Mouse (Mus musculus) G1E-ER4 (cell line): ENCODE results near the gene Rexo4. TPM values are rescaled to one million over a fixed set of nuclear protein-coding genes. Genes with fewer than 3 reads are reported as not detected.

Source experiments
- GATA1 ChIP-seq: IDR thresholded peaks from one replicate; pipeline ENCODE4 v1.8.0; 2012; ENCODE audit warnings: low read length, inconsistent platforms
- polyA plus RNA-seq: library from polyadenylated mRNA; stranded (reverse); fragments of >175 nt; gene quantifications from 2 replicates; pipeline ENCODE4 v1.2.3, GENCODE M21; 2012

The Rexo4 gene
- polyA plus RNA-seq, 1 experiment = 126 TPM

GRCm38 (mm10) chr2:26905936-26906335 lies 58.2 kb downstream of the Rexo4 start:
- no peak for TF ChIP-seq GATA1

Other genes starting within 250 kb of the Rexo4 start
- not detected in 2 replicates for gene Abo, start 99.4 kb downstream of the Rexo4 start, polyA plus RNA-seq
- gene Surf6, start 61.5 kb downstream of the Rexo4 start, polyA plus RNA-seq = 45.0 and 48.3 TPM in 2 replicates
- gene Med22, start 53.7 kb downstream of the Rexo4 start, polyA plus RNA-seq = 73.5 and 98.3 TPM in 2 replicates
- gene Rpl7a, start 53.6 kb downstream of the Rexo4 start, polyA plus RNA-seq = 4,629 and 5,493 TPM in 2 replicates
- 5.4 and 11.8 TPM in 2 replicates for gene Surf2, start 48.0 kb downstream of the Rexo4 start, polyA plus RNA-seq
- gene Surf1, start 47.9 kb downstream of the Rexo4 start, polyA plus RNA-seq = 39.8 and 43.6 TPM in 2 replicates
- 90.3 and 93.6 TPM in 2 replicates for gene Surf4, start 30.5 kb downstream of the Rexo4 start, polyA plus RNA-seq
- gene Stkld1, start 30.3 kb downstream of the Rexo4 start, polyA plus RNA-seq = 0.03 and 0.04 TPM in 2 replicates
- not detected in 2 replicates for gene Adamts13, start 9.0 kb upstream of the Rexo4 start, polyA plus RNA-seq
- gene Cacfd1, start 45.5 kb upstream of the Rexo4 start, polyA plus RNA-seq = 9.2 and 11.8 TPM in 2 replicates
- not detected in 2 replicates for gene Slc2a6, start 63.6 kb upstream of the Rexo4 start, polyA plus RNA-seq
- not detected in 2 replicates for gene Mymk, start 107.8 kb upstream of the Rexo4 start, polyA plus RNA-seq
- gene Adamtsl2, start 115.0 kb upstream of the Rexo4 start, polyA plus RNA-seq = not detected in 2 replicates
- not detected in 2 replicates for gene Fam163b, start 178.1 kb upstream of the Rexo4 start, polyA plus RNA-seq
- not detected in 2 replicates for gene Dbh, start 200.8 kb upstream of the Rexo4 start, polyA plus RNA-seq